Mouse (Mus musculus) cortical plate, adult 2 months (tissue): Measurements from ENCODE around the gene Gjb6. TPM values are rescaled to one million over a fixed set of nuclear protein-coding genes. Genes with fewer than 3 reads are reported as not detected.

Experiments
- H3K27ac ChIP-seq: fragments of 200-500 bp; 2 replicates; pipeline ENCODE4 v1.5.1; 2012; ENCODE audit warnings: low read length, control low read depth, inconsistent platforms; ENCODE audit not compliant: insufficient read depth
- H3K4me1 ChIP-seq: fragments of 200-500 bp; 2 replicates; pipeline ENCODE4 v1.6.1; 2011; ENCODE audit warnings: low read length; ENCODE audit not compliant: control insufficient read depth, insufficient read depth
- H3K4me3 ChIP-seq: fragments of 200-500 bp; 2 replicates; pipeline ENCODE4 v1.5.1; 2011; ENCODE audit warnings: mild to moderate bottlenecking, low read length, control low read depth; ENCODE audit not compliant: insufficient read depth
- CTCF ChIP-seq: fragments of 200-500 bp; IDR thresholded peaks from 2 replicates; pipeline ENCODE4 v1.5.1; 2011; ENCODE audit warnings: mild to moderate bottlenecking, control low read depth, low read length; ENCODE audit not compliant: insufficient read depth; ENCODE audit errors: extremely low read depth
- POLR2A ChIP-seq: fragments of 200-500 bp; IDR thresholded peaks from 2 replicates; pipeline ENCODE4 v1.6.1; 2011; ENCODE audit warnings: mild to moderate bottlenecking, low read length, control low read depth; ENCODE audit not compliant: insufficient read depth; ENCODE audit errors: extremely low read depth
- polyA plus RNA-seq: library from polyadenylated mRNA; depleted of rRNA; stranded (reverse); fragments of >200 nt; gene quantifications from 2 replicates; pipeline ENCODE4 v1.2.3, GENCODE M21; 2012; rRNA removed

The Gjb6 gene
- 101 and 109 TPM in 2 replicates for polyA plus RNA-seq

DNA sequence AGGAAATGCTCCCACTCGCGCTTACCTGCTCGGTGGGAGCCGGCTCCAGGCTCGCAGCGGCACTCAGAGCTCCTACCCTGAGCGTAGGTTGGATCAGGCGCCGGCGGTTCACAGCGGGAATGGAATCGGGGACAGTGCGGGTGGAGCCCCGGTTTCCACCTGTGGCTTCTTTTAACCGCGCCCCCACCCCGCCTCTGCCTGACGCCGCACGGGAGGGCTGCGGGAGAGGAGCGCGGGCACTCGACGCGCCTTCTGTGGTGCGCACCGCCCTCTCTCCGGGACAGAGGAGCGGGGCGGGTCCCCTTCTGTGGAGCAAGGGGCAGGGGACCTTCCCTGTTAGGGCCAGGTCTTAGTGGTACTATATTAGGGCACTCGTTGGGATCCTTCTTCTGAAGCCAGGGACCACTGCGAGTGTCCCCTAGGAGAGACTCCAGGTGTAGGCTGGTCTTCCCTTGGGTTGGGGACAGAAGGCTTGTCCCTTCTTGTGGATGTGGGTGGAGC lies at the start of gene Gjb6:
Gene Gjb6 (minus strand): TSS at position 451 of the 501 bp plus-strand sequence.
- Histone ChIP-seq H3K4me1 (no peaks in the 10 kb centered on the region), H3K4me3 (peak within 1 kb of the TSS; percentile 23), H3K27ac (peak within 1 kb of the TSS; percentile 65)
- TF ChIP-seq CTCF (no peak), POLR2A (no peak)

DNA sequence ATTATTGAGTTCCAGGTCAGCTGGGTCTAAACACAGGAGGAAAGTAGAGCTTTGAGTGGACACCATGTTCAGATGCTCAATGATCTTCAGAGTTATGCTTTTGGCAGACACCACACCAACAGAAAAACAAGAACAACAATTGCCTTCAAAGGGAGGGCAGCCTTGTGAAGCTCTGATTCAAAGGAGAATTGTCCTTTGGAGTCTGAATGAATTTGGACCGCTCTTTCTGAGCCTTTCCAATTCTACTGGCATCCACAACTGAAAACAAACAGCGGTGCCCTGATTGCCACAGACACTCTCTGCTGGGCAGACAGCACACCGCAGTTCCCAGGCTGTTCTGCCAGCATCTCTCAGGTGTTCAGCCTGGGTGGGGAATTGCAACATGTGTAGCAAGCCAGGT lies 32.1 kb upstream of the Gjb6 start:
- H3K27ac ChIP-seq, result no peak overlapping the region

DNA sequence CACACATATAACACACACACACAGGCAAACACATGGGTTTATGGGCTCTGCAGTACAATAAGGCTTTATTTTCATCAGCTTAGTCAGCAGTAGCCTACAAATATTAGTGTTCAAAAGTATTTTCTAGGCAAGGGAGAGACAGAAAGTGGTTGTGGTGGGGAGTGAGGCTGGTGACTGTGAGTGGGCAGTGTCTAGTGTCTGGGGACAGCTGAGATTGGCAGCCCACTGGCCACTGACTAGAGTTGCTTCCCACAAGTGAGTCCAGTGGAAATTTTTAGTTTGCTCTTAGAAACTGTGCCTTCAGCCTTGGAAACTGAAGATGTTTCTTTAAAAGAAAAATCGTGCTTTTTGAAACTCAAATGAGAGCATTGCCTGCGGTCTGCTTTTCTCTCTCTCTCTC lies 28.4 kb upstream of the Gjb6 start:
- 0 out of 2 replicates have a peak overlapping the region, but pooled peaks have one; percentile 83 for H3K27ac ChIP-seq
- TF ChIP-seq POLR2A (no peak), CTCF (no peak)
- H3K4me3 ChIP-seq, result no peak overlapping the region
- H3K4me1 ChIP-seq, result peaks cover 2% of the 10 kb centered on the region; the same call in 1 of the 2 replicates

More for the DNA sequence above, 32.1 kb upstream of the Gjb6 start:
- H3K4me1 ChIP-seq, result peaks cover 2% of the 10 kb centered on the region; the same call in 1 of the 2 replicates
- H3K4me3 ChIP-seq, result no peak overlapping the region
- TF ChIP-seq POLR2A (no peak), CTCF (no peak)

DNA sequence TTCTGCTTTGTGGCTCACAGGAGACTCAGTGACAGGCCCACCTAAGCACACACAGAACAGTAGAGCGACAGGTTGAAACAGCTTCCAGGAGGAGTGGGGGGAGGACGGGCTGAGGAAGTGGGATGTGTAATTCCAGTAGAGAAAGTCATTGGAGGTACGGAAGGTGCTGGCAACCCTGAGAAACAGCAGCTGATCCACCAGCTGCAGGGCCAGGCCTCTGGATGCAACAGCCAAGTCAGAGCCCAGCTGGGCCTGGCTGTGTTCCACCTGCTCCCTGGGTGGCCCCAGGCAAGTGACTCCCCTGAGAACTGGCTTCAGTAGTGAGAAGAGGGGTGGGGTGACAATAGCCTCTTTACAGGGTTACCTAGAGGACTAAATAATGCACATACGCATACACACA lies 27.8 kb upstream of the Gjb6 start:
- TF ChIP-seq POLR2A (no peak), CTCF (no peak)
- Histone ChIP-seq H3K4me3 (no peak overlapping the region), H3K4me1 (peaks cover 2% of the 10 kb centered on the region; the same call in 1 of the 2 replicates), H3K27ac (no peak overlapping the region)

DNA sequence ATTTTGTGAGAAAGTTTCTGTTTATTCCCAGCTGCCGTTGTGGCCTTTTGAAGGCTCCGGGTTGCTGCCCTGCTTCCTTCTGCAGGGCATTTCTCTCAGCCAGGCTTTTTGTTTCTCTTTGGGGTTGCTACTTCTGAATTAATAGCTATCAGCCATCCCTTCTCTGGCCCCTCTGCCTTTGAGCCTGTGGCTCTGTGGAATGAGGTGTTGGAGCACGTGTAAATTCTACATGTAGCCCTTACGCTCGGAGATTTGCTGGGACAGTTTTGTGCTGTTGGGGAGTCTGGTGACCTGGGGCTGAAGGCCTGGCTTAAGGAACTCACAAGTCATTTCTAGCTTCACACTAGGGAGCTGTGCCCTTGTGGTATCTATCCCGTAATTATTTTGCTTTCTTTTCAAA lies 21.5 kb upstream of the Gjb6 start:
- no peaks in the 10 kb centered on the region for H3K4me1 ChIP-seq
- TF ChIP-seq CTCF (no peak), POLR2A (no peak)
- H3K4me3 ChIP-seq, result no peak overlapping the region
- H3K27ac ChIP-seq, result no peak overlapping the region

DNA sequence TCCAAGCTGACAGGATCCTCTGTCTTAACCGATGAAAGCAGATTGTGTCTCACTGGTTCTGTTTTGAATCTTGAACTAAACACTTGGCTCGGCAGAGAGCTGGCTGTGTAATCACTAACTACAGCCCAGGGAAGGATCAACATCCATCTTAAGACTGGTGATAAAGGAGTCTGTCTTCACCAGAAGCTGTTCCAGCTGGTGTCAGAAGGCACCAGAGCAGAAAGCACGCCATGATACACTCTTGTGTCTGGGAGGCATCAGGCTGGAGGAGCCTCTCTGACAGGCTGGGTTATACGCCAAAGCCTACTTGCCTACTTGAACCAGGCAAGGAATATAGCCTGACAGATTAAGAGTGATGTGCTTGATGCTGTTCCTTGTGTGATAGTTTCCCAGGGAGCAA lies 12.3 kb upstream of the Gjb6 start:
- Histone ChIP-seq H3K4me3 (no peak overlapping the region), H3K27ac (no peak overlapping the region), H3K4me1 (no peaks in the 10 kb centered on the region)
- TF ChIP-seq POLR2A (no peak), CTCF (no peak)

DNA sequence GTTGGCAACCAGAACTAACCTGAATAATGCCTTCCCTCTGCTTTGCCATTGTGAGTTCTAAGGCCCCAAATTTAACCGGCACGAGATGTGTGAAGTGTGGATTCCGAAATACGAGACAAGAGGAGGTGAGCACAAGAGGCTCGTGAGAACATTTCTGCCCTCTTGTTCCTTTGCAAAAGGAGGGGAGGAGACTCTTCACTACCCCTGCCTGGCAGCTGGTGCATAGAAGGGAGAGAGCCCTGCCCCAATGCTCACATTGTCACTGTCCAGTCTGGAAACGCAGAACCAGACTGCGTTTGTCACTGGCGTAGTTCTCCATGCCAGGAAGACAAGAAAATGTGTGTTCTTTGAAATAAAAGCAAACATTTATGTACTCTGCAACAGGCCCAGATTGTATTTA lies 1.9 kb upstream of the Gjb6 start:
- TF ChIP-seq POLR2A (no peak), CTCF (no peak)

DNA sequence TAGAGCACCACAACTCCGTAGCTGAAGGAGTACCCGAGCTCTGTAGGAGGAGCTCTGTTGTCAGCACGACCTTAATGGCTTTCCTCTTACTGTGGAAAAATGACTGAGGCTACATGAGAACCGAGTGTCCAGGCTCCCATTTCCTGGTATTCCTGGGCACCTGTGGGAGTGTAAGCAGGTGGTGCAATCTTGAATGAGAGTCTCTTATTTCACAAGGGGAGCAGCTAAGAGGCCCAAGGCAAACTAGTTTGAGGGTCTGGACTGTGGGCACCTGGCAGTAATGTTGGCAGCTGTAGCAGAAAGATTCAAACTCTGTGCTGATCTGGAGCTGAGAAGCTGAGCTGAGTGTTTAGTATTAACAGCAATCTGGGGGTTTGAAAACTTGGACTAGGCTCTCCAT lies 6.0 kb downstream of the Gjb6 start:
- Histone ChIP-seq H3K4me1 (no peaks in the 10 kb centered on the region), H3K27ac (no peak overlapping the region), H3K4me3 (no peak overlapping the region)
- TF ChIP-seq POLR2A (no peak), CTCF (no peak)

More for the DNA sequence above, 1.9 kb upstream of the Gjb6 start:
- no peak overlapping the region for H3K27ac ChIP-seq
- no peaks in the 10 kb centered on the region for H3K4me1 ChIP-seq
- no peak overlapping the region for H3K4me3 ChIP-seq

DNA sequence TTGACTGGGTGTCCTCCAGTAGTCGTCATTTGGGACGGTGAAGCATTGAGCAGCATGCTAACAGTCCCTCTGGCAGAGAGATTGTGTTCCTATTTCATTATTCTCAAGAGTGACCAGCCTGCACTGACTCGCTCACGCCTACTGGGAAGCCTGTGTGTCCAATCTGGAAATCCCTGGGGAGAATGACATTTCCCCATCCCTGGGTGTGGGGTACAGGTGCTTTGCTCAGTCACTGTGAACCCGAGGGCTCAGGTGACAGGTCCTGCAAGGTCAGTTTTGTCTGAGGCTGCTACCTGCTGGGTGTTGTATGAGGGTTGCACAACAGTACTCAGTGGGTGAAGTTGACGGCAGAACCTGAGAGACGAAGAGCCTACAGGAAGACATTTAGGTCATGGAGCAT lies 11.1 kb downstream of the Gjb6 start:
- no peak for TF ChIP-seq POLR2A
- no peak for TF ChIP-seq CTCF
- Histone ChIP-seq H3K4me1 (no peaks in the 10 kb centered on the region), H3K4me3 (no peak overlapping the region), H3K27ac (no peak overlapping the region)

DNA sequence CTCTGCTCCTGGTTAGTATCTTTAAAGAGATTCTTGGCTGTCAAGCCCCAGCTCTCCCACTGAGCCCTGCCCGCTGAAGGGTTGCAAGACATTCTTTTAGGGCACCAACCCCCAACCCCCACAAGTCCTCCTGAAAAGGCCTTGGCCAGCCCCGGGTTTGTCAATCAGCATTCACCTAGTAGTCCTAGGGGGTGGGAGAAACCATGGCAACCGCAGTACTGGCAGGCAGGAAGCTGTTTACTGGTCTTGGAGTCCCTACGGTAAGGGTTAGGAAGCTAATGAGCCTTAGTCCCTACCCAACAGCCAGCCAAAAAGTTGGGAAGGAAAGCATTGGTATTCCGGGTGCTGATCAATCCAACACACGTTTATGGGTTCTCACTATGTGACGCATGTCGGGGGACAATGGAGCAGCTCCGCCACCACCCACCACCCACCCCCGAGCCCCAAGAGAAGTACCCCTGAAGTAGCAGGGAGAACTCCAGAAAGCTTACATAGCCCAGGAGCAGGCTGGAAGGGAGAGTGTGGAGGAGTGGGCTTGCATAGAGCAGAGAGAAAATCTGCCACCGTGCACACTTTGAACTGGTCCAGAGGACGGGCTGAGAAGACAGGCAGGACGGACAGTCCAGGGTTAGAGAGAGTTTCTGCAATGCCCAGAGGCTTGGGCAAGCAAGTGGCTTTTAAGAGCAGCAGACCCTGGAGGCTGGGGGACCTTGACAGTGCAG lies 17.4 kb downstream of the Gjb6 start, which contains the start of gene Gm4491:
Gene Gm4491 (minus strand): TSS at position 61 of the 722 bp plus-strand sequence.
- TF ChIP-seq CTCF (no peak), POLR2A (no peak)
- Histone ChIP-seq H3K4me1 (no peaks in the 10 kb centered on the region), H3K4me3 (no peak within 1 kb of the TSS; the same call in 1 of the 2 replicates), H3K27ac (peak within 1 kb of the TSS; percentile 36; the same call in 1 of the 2 replicates)
